Mouse (Mus musculus): ENCODE results near the gene Foxd4. TPM values are rescaled to one million over a fixed set of nuclear protein-coding genes. Genes with fewer than 3 reads are reported as not detected.
A peak's percentile ranks its signal among the peaks of the same experiment; 100 is the strongest.
"Not testable (repeated sequence)": the region's sequence is repeated elsewhere in the genome, so short reads cannot be mapped to it uniquely, and the experiment has no call there.

Foxd4 gene
- polyA plus RNA-seq, 1 experiment = not detected

DNA sequence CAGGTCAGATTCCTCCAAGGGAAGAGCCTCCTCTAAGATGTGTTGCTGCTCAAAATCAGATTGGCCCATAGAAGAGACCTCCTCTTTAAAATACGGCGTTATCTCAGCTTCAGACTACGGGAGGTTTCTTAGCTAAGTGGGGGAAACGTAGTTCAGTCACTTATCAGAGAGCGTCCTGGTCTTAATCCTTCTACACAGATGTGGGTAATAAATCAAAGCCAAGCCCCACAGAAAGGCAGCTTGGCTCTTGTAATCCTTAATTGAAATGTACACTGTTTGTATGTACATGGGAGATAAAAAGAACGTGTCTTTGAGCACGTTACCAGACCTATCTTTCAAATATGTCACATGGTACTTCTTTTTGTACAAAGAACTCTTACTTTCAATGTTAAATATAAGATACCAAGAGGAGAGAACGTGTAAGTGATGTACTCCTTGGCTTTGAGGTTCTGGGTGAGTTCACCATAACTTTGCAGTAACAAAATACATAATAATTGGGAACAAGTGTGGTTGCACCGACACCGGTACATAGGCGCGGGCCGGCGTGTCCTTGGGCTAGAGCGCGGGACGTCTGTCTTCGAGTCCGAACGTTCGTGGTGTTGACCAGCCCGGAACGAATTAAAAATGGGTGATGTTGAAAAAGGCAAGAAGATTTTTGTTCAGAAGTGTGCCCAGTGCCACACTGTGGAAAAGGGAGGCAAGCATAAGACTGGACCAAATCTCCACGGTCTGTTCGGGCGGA is 25.7 kb downstream of the Foxd4 start, which contains the start of gene Gm10053:
Gene Gm10053 (plus strand): TSS at position 558 of the 742 bp plus-strand sequence.
- not testable (repeated sequence) for DNase-seq (ENCODE audit: low spot score)

DNA sequence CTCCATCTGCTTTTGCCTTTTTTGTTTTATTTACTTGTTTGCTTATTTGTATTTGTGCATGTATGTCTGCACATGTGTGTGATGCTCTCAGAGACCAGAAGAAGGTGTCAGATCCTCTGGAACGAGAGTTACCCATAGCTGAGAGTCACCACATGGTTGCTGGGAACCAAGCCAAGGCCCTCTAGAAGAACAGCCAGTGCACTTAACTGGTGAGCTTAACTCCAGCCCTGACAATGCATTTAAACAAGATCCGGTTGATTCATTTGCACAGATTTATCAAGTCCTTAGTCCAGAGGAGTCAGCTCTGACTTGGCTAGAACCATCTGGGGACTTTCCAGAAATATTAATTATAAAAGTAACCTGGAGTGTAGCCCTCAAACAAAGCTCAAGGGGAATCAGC is 27.1 kb downstream of the Foxd4 start:
- no peak for DNase-seq (ENCODE audit: low spot score)

DNA sequence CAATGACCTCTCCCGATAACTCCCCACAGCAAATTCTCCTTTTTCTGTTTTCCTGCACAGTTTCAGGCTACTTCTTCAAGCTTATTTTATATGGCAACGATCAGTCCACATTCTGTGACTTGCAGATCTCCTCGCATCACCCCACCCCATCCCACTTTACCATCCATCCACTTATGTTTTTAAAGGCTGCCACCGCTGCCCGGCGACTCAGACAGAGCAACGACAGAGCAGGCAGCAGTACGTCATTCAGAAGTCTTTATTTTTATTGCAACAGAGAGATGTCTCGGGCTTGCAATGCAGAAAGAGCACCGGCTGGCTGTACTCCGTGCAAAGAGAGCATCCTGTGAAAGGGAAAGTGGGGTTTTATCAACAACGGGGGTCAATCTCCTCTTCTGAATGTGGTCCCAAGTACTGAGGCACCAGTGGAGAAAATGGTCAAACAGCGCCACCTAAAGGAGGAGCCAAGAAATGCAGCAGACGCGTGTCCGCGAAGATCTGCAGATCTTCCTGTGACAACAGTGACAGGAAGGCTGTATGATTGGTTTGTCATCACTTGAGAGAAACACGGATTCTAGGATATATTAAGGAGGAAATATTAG is 29.9 kb downstream of the Foxd4 start:
- peak; percentile 26 for DNase-seq (ENCODE audit: low spot score)

DNA sequence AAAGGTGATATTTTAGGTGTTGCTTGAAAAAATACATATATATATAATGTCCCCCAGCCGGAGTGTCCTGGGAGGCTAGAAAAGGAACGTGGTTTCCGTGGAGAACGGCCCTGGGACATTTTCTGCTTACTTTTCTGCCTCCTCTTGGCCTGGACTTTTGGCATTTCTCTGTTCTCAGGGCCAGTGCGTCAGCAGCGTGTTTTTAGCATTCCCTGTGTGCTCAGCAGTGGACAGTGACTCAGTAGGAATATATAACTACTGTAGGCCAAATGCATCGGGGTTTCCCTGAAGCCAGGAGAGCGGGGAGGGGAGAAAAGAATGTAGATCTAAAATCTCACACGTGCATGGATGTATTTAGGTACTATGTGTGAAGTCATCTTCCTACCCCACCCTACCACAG is 35.6 kb downstream of the Foxd4 start:
- DNase-seq (ENCODE audit: low spot score) = no peak

DNA sequence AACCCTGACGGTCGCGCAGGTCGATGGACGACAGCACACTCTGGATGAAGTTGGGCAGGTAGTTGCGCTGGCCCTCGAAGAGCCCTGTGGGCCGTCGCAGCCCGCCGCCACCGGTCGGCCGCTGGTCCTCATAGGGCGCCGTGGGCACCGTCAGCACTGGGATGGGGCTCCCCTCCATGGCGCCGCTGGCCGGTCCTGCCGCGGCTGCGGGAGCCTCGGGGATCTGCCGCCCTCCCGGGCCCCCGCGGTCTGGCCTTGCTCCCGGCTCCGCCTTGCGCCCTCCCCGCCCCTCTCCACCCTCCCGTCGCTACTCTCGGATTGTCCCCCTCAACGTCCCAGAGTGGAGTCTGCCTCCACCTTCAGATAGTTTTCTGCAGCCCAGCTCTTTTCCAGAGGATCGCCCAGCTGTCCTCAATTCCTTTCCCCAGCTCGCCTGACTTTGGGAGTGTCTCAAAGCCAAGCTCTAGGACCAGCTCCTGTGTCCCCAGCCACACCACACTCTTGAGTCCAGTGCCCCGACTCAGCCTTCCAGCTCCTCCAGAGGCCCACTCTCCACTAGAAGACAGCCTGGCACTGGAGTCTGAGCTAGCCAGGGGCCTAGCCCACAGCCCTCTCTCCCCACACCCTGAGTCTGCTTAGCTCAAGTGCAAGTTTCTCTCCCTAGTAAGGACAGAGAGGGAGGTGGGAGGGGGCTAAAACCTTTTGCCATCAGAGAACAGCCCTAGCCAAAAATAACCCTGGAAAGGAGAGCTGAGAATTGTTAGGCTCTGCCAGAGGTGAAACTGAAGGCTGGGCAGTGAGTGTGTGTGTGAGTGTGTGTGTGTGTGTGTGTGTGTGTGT is 39.2 kb downstream of the Foxd4 start, which contains the start of gene Pgm5:
Gene Pgm5 (minus strand): TSS at position 244 of the 840 bp plus-strand sequence.
- peak; percentile 49 for DNase-seq (ENCODE audit: low spot score)

DNA sequence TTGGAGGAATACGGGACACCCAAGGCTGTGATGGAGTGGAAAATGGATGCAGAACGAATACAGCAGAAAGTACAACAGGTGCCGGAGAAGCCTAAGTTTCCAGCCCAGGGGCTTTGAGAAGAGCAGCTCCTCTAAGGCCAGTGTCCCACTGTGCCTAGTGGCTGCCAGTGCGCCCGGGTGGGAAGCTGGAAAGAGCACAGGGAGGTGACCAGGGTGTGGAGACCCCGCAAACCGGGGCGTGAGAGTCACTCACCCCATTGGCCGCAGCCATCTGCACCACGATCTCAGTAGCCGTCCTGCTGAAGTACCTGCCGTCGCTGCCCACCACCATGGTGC is 39.8 kb downstream of the Foxd4 start:
- DNase-seq (ENCODE audit: low spot score) = no peak

DNA sequence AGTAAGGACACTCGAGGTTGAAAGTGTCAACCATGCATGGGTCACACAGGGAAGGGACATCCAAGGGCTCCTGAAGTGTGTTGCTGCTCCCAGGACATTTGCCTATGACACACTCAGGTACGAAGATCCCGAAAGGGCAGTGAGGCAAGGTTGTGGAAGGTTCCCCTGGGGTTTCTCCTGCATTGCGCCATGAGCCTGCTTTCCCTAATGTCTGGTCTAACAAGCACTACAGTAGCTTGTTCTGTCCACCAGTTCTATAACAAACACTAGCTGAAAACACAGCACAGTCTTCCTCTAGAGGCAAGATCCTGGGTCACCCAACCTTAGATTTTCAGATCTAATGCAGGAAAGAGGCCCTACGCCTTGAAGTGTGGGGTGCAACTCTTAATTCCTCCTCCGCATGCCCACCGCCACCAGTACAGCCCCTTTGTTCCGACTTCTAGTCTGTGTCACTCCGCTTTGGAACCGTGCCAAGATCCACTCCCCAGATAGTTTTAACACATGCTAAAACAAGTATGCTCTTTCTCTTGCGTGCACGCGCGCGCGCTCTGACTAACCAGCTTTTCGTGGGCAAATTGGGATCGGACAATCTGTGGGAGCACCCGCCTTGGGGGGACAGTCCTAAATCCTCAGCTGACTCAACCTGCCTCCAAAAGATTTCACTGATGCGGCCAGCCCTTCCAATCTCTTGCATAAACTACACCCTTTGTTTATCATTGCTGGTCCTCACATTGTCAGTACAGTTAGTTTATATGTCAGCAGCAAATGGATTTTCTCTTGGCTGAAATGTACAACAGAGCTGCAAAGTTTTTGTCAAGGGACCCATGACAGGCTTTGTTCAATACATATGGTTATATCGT is 49.3 kb downstream of the Foxd4 start:
- DNase-seq (ENCODE audit: low spot score) = no peak

Other genes starting within 250 kb of the Foxd4 start
- 1.3 and 1.5 TPM in 2 replicates for gene Tmem252, start 227.2 kb downstream of the Foxd4 start, polyA plus RNA-seq (2012; rRNA removed)
- 279 and 421 TPM in 2 replicates for gene Pgm5, start 39.3 kb downstream of the Foxd4 start, polyA plus RNA-seq (2012; rRNA removed)
- 60.7 and 63.3 TPM in 2 replicates for gene Gm10053, start 25.5 kb downstream of the Foxd4 start, polyA plus RNA-seq (2012; rRNA removed)
- 12.2 and 13.7 TPM in 2 replicates for gene Cbwd1, start 60.4 kb upstream of the Foxd4 start, polyA plus RNA-seq (2012; rRNA removed)
- 28.4 and 29.7 TPM in 2 replicates for gene Dock8, start 98.3 kb upstream of the Foxd4 start, polyA plus RNA-seq (2012; rRNA removed)

All from urinary bladder, adult 2 months (tissue).